Mouse (Mus musculus) urinary bladder, postnatal 10 days (tissue): ENCODE data around the gene Ski.

Experiments used
- DNase-seq: peaks from one replicate; pipeline ENCODE4 v3.0.0; 2022; ENCODE audit warnings: low spot score

Ski gene

DNA sequence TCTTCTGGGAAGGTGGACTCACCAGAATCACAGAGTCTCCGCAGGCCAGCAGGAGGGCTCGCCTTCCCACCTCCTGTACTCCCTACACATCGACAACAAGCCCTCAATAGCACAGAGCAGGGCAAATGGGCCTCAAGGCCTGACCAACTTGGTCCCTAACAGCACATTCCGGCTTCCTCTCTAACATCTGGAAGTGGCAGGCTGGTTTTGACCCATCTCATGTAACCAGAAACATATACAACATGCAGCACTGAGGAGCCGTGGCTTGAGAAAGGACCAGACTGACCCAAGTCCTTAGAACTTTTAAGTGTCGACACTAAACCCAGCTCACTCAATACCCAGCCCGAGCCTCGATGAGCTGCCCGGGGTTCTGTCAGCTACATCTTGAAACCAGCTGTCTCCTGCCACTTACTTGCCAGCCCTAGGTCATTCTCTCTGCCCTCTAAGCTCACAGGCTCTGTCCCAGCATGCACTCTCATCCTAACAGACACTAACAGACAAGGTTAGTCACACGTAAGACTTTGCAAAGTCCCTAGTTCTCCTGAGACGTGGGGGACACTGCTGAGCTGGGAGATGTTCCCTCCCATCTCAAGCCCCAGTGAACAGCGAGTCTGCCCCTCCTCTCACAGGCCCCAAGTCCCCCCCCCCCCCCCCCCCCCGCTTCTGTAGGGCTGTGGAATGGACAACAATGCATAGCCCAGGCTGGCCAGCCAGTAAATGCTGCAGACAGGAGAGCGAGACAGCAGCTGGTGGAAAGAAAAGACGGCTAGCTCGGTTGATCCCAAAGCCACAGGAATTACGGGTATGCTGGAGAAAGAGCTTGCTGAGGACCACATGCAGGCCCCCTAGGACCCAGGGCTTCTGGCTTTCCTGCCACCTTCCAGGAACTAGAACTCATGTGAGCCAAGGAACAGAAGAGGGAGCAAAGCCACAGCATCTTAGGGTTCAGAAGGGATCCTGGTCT is 48.3 kb downstream of the Ski start:
- no peak for DNase-seq

DNA sequence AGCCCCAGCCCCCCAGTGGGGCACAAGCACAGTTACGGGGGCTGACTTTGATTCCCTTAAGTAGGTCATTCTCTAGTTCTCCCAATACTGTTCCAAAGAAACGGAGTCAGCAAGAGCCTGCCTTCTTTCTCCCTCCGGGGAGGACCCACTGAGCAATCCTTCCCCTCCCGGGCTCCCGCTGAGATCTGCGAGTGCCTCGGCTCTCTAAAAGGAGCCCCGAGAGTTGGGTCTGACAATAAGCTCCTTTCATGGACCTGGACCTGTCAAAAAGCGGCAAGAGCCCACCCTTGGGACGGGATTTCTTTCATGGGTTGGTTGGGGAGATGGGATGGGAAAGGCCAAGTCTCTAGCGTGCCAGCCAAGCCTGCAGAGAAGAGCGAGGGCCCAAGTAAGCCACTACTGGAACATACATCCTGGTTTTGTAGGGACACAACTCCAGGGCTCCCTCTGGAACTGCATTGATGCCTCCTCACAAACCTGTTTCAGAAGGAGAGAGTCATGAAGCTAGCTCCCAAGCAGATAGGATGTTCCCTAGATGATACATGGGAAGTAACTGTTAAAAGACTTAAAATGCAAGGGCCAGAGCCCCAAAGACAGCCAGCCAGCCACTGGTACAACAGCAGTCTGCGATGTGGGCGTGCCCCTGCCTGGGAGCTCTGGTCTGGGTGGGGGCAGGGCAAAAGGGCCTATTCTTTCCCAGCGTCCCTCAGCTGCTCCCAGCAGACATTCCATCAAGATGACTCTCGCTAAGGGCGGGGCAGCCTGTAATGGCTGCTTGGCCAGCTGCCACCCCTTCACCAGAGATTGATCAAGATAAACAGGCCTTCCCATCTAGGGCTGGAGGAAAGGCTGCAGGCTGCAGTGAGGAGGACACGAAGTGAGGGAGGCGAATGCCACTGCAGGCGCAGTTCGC is 49.2 kb downstream of the Ski start:
- DNase-seq = peak; percentile 85

DNA sequence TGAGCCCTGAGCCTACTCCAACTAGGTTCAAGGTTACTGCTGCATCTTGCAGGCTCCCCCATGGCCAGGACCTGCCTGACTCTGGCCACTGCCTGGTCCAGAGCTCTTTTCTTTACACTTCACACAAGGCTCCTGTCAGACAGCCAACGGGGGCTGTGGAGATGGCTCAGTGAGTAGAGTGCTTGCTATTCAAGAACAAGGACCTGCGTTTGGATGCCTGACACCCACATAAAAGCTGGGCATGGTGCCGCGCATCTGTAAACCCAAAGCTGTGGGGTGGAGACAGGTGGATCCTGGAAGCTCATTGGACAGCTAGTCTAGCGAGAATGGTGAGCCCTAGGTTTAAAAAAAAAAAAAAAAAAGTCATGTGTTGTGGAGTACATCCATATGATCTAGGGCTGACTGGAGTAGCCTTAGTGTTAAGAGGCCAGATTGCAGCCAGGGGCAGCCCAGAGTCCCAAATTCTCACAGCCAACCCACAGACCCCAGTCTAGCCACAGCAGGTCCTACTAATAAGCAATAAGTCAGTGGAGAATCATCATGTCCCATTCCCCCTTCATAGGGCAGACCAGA is 50.3 kb downstream of the Ski start:
- DNase-seq = no peak

DNA sequence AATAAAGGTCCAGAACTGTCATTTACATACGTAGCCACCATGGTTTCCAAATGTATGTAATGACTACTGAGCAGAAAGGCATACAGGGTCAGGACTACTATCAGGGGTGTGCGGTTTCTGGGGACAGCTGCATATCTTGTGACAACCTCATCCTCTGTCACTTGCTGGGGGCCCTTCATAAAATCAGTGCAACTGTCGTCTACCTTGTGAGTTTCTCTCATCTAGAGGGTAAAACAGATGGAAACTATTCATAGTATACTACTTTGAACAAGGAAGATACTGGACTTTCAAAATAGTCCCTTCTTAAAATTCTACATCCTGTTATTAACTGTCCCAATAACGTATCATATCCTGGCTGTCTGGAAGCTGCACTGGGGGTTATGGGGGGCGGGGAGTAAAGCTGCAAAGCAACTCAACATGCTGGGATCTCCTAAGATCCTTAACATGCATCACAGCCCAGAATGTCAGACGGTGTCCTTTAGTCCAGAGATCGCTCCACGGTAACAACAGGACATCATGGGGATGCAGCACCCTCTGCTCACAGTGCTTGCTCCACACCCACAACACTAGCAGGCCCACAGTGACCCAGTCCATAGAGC is 51.7 kb downstream of the Ski start:
- DNase-seq = no peak

DNA sequence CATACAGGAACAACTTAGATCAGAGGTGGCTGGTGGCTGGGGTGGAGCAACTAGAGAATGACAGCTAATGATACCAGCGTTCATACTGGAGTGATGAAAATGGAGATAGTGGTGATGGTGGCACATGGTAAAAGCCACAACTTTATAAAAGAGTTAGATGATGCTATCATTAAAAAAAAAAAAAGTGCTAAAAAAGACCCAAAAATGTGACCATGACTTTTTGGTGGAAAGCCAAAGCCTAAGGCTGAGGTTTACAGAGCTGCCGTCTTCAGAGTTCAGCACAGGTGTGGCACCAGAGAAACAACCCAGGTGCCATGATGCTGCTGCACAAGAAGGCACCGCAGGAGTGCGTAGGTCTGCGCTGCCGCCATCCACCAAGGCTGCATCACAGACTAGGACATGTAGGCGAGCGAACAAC is 53.5 kb downstream of the Ski start:
- no peak for DNase-seq

DNA sequence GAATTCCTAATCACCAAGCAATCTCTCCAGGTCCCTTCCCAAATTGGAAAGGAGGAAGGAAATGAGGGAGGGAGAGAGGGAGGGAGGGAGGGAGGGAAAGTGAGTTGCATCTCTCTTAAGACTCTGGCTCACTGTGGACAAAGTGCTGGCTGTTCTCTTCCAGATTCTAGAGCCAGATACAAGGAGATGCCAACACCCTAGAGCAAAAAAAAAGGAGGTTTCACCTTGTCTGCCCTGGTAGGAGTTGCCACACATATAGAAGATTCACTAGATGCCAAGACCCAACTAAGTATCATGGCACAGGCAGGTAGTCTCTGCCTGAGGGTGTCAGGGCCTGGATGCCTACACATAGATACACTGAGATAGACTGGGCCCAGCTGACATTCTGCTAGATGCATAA is 56.5 kb downstream of the Ski start:
- no peak for DNase-seq

DNA sequence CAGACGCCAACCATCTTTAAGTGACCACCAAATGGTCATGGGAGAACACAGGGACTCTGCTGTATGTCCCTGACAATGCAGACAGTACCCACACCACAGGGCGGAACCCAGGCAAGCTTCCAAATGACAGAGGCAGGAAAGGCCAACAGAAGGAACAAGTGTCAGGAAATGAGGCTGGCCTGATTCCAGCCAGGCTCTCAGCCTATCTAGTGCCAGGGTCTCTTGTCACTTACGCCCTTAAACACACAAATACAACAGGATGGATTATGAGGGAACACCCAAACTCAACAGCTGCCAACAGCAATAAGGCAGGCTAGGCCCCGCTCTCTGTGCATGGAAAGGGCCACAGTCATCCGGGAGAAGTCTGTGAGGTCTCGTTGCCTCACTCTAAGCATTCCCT is 57.8 kb downstream of the Ski start:
- DNase-seq = no peak

DNA sequence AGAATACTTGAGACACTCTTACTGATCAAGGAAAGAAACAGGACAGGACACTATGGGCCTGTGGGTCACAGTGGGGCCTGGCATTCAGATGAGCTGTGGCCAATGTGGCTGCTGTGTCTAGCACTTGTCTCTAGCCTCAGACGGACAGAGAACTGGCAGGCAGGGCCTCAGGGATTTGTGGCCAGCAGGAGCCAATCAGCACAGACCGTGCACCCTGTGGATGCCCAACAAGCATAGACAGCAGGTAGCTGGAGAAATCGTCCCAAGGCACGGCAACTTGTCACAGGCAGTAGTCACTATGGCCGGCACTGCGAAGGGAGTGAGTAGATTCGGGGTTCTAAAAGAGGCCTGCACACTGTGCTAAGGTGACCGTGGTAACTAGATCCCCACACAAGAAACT is 58.7 kb downstream of the Ski start:
- DNase-seq = no peak

DNA sequence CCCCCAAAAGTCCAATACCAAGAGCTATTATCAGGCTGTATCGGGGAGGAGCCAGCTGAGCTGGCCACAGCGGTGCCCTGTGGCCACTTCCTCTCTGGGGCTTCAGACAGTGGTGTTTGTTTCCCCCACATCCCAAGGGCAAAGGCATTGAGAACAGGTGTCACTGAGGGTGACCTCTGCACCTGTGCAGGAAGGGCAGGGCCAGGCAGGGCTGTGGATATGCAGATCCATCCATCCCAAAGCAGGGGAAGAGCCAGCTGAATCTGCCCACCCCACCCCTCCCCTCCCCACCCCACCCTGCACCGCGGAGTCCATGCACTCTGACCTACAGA is 59.1 kb downstream of the Ski start:
- DNase-seq = no peak

DNA sequence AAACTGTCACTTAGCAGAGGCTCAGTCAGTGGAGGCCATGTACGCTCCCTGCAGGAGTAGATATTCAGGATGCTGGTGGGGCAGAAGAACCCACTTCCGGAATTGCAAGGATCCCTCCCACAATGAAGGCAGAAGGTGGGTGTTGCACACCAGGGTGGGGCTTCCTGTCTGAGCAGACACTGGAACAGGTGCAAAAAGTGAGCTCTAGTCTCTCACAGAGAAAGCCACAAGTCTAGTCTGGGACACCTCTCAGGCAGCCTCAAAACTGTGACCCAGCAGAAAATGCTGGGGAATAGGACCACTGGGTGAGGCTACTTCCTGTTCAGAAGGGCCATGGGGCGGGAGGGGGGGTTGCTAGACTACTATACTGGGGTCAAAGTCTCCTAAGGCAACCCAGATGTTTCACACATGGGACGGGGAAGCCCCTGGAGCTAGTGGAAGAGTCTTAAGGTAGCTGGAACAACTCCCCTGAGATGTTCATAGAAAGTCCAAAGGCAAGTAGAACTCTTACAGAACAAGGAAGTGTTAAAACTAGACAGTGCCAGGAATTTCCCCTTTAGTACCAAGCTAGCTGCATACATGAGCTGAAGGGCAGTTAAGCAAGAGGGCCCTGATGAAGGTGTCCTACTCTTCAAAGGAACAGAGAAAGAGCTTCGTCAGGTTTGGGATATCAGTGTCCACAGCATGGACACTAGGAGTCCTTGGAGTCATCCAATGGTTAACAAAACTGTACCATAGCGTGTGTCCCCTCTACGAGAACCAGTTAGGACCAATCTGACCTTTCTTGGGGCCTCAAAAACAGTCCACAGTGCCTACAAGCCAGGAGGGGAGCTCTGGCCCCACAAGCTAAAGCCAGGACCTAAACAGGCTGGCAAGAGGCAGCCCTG is 59.7 kb downstream of the Ski start:
- DNase-seq = no peak

DNA sequence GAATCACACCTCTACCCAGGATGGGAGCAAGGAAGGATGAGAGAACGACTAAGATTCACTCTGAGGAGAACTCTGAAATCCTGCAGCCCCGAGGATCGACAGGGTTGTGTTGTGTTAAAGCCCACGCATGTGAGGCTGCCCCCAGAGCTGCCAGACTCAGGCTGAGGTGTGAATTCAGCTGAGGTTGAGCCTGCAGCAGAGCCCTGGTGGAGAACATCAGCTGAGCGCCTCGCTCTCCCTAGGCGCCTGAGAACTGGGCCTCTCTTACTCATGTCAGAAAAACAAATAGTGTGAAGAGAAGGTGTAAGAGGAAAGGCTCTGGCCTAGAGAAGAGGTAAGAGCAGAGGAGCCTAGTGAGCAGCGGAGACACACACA is 63.9 kb downstream of the Ski start:
- no peak for DNase-seq

DNA sequence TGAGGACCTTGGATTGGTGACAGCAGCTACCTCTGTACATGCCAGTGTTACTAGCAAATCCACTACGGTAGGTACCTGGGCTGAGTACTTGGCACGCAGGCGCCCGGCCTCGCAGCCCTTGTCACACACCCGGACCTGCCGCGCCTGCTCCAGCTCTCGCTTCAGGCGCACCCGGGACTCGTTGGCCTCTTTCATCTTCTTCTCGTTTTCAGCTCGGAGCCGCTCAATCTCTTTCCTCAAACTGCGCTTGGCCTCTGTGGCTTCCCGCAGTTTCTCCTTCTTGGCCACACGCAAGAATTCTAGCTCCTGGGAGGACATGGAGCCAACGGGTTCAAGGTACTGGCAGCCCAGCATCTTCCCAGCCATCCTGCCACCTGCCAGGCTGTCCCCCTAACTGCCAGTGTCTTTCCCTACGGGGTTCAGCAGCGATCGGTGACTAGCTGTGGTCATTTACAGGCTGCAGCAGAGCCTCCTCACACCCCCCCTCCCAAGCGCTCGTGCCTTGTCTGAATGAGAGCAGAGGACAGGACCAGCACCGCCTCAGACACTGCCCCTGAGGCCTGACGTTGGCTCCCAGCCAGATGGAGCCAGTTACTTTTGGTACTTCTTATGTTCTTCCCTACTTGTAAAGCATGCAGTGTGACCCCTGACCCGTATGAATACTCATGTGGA is 64.4 kb downstream of the Ski start:
- no peak for DNase-seq

DNA sequence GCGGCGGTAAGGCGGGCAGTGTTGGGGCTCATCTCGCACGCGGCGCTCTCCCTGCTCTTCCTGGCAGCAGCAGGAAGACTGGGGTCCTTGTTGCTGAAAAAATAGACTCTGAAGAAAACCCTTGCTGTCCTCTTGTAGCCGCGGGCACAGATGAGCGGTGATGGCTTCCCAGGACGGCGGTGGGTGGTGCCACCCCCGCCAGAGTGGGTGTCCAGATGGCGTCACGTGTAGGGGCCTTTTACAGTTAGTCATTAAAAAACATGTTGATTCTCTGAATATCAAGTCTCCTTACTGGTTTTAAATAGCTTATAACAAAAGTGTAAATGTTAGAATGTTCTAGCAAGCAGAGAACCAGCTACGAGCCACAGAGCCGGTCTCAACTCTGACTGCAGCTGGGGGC is 65.7 kb downstream of the Ski start:
- no peak for DNase-seq

DNA sequence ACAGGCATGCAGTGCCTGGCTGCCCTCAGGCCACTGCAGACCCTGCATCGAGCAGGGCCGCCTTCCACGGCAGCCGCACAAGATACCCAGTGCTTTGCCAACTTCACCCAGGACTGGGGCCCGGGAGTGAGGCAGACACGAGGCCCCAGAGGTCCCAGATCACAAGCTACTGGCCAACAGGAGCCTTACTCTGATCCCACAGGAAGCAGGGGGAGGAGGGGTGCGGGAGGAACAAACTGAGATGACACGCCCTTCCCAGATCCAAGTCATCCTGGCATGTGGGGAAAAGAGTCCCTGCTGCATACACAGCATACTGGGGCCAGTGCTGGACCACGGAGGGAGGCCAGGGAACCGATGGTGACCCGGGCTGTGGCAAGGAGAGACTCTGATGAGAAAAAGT is 67.4 kb downstream of the Ski start:
- DNase-seq = no peak

DNA sequence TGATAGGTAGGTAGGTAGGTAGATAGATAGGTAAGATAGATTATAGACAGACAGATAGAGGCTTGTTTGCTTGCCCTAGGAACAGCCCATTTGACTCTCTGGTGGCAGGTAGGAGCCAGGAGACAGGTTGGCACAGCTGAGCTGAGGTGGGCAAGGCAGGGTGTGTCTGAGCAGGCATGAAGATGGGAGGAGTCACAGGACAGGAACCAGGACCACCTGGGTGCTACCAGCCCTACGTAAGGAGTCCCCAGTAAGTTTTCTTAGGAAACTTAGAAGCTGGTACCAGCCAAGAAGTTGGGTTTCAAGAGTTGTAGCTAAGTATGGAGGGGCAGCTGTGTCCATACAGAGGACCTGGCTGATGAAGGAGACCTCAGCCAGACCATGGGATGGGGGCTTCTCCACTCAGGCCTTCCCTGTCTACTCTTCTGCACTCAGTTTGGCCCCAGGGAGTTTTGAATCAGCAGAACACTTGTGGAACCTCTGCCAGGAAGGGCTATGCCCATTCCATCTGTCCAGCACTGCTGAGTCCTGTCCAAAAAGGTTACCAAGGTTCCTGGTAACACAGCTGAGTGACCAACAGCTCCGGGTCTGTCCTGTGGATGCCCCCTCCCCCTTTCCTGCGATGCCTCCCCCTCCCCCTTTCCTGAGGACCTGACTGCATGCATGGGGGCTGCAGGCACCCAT is 68.9 kb downstream of the Ski start:
- DNase-seq = no peak

DNA sequence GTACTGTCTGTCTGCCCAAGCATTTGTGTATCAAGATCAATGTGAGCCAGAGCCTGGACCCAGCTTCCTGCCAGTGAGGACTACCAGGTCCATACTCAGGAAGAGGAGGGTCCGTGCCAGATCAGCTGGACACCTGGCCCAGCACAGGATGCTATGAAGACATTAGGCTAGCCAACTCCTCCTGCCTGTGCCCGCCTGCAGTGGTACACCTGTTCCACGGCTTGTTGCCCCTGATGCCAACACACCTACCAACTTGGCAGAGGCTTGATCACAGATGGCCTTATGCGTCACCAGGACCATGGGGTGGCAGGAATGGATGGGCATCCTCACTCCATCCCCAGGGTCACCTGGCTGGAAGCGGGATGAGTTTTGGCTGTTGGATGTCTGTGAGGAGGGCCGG is 69.9 kb downstream of the Ski start:
- no peak for DNase-seq

DNA sequence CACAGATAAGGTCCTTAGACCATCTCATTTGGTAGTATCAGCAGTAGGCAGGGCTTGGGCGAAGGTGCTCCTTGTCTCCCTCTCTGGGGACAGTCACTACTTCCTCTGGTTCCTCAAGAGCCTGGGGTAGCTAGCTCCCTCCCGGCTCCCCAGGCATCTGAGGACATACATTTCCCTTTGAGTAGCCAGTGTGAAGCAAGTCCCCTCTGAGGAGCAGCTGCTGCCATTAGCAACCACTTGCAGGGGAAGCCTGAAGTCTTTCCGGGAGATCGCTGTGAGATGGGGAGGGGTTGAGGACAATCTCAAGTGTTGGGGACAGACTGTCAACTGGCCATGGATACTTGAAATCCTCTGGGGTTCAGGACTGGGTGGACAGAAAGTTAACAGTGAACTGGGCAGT is 70.5 kb downstream of the Ski start:
- no peak for DNase-seq

DNA sequence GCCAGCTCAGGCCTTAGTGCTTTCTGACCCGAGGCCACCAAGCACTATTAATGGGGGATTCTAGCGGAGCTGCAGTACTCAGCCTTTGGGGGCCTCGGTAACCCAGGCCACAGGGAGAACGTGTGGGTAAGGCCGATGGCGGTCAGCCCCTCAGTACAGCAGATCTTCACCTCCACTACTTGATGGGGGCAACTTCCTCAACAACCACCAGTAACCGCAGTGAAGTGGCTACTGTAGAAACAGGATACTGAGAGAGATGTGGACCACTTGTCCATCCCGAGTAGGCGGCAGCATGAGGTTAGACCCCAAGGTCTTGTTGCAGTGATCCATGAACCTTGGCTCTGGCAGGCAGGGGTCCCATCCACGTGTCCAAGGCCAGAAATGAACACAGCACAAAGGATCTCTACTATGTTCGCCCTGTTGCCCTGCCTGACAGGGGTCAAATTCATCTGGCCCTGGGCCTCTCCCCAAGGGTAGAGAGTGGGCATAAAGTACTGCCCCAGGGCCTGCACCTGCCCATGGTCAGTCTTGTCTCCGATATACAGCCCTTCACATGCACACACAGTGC is 71.1 kb downstream of the Ski start:
- DNase-seq = no peak

DNA sequence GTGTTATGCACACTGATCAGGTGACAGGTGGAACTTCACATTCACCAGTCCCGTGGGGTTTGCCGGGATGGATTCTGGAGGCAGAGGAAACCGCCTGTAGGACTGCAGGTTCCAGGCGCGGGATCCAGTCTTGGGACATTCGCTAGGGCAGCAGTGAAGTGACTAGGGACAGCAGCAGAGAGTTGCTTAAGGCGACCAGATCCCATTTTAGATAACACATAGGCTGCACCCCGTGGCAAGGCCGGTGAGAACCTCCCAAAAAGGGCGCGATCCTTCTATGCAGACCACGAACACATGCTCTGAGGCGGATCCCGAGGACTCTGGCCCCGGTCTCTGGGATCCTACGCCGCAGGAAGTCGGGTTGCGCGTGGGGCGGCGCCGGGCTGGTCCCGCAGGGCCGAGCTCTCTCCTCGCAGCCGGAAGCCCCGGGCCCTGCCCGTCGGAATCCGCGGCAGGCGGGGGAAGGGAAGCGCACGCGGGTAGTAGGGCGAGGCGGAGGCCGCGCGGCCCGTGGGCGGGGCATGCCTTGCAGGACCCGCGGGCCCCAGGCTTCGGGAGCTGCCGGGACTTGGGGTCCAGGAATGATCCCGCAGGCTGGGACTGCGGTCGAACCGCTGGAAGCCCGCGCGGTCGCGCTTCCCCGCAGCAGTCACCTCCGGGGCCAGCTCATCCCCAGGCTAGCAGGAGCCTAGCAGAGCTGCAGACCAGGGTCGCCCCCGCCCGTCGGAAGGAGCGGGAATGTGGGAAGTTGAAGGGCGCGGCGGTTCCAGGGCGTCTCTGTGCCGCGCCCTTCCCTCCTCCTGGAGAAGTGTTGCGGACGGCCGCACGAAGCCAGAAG is 71.9 kb downstream of the Ski start:
- DNase-seq = peak; percentile 64
